Mouse (Mus musculus) E14TG2a.4 (cell line): Measurements from ENCODE around the gene Grik2.

ENCODE experiments used
- CTCF ChIP-seq: conservative IDR thresholded peaks from 2 replicates; pipeline ENCODE4 v1.5.1; 2014; ENCODE audit warnings: low read length
- NANOG ChIP-seq: IDR thresholded peaks from 2 replicates; pipeline ENCODE4 v1.6.1; 2014; ENCODE audit warnings: borderline replicate concordance, low read length, mixed read lengths
- POU5F1 ChIP-seq: IDR thresholded peaks from 2 replicates; pipeline ENCODE4 v1.6.1; 2014; ENCODE audit warnings: low read length, borderline replicate concordance

GRCm38 (mm10) chr10:49149714-49150113 lies 638.9 kb downstream of the Grik2 start:
- TF ChIP-seq CTCF (no peak), NANOG (no peak), POU5F1 (no peak)
